Mouse (Mus musculus) heart, adult 2 months (tissue): ENCODE measurements at regions not wholly inside any gene's neighbourhood (a gene's known extent, or its start where the extent isn't known, plus 50 kb on each side); places are given as distances from the start of the nearest gene placed in this dataset.
A peak's percentile ranks its signal among the peaks of the same experiment; 100 is the strongest.

Experiments used
- DNase-seq, 2 experiments: peaks; one replicate each; pipeline ENCODE4 v3.0.0; 2021
- H3K27ac ChIP-seq: fragments of 200-600 bp; 2 replicates; pipeline ENCODE4 v1.8.1; 2022
- H3K27me3 ChIP-seq: fragments of 200-500 bp; 2 replicates; pipeline ENCODE4 v1.6.1; 2012; ENCODE audit warnings: mild to moderate bottlenecking, low read length, inconsistent platforms, mixed read lengths; ENCODE audit not compliant: control insufficient read depth, insufficient read depth
- H3K36me3 ChIP-seq: fragments of 200-500 bp; 2 replicates; pipeline ENCODE4 v1.6.1; 2012; ENCODE audit warnings: low read length, inconsistent platforms; ENCODE audit not compliant: control insufficient read depth, insufficient read depth
- H3K4me1 ChIP-seq: fragments of 200-500 bp; 2 replicates; pipeline ENCODE4 v1.6.1; 2011; ENCODE audit warnings: low read length; ENCODE audit not compliant: control insufficient read depth, insufficient read depth
- H3K4me3 ChIP-seq: fragments of 200-600 bp; 2 replicates; pipeline ENCODE4 v1.8.1; 2022
- H3K79me2 ChIP-seq: fragments of 200-500 bp; replicated peaks from 2 replicates; pipeline ENCODE4 v1.6.1; 2012; ENCODE audit warnings: mild to moderate bottlenecking, inconsistent platforms, low read length, moderate library complexity, mixed read lengths; ENCODE audit not compliant: control insufficient read depth, insufficient read depth
- H3K9ac ChIP-seq: fragments of 200-500 bp; 2 replicates; pipeline ENCODE4 v1.6.1; 2012; ENCODE audit warnings: low read depth, mild to moderate bottlenecking, control low read depth, inconsistent platforms, low read length, mixed read lengths
- CTCF ChIP-seq: fragments of 200-600 bp; IDR thresholded peaks from 2 replicates; pipeline ENCODE4 v1.8.1; 2022; ENCODE audit warnings: antibody characterized with exemption, mild to moderate bottlenecking, moderate library complexity
- EP300 ChIP-seq: fragments of 200-500 bp; IDR thresholded peaks from 2 replicates; pipeline ENCODE4 v1.6.1; 2011; ENCODE audit warnings: low read depth, low read length, control low read depth; ENCODE audit not compliant: insufficient read depth
- POLR2A ChIP-seq: fragments of 200-500 bp; IDR thresholded peaks from 2 replicates; pipeline ENCODE4 v1.6.1; 2011; ENCODE audit warnings: mild to moderate bottlenecking, low read depth, low read length, control low read depth; ENCODE audit not compliant: insufficient read depth
- WGBS: fragments of 180-500 bp; shearing (Covaris S2); methylation state at CpG from one replicate; pipeline ENCODE4 v1.1.7; 2018; 5-methylcytosine and 5-hydroxymethylcytosine counted together
- intact Hi-C: fragments of 180-260 bp; cut with DNase I; formaldehyde crosslinking; loops from one replicate; pipeline ENCODE4 v1.15.1; 2025

- TF ChIP-seq EP300 (peak; percentile 69; the same call in 1 of the 2 replicates), CTCF (no peak)
- H3K79me2 ChIP-seq = no peaks in the 10 kb centered on the region
- intact Hi-C loops = no loop called here
- H3K27ac ChIP-seq = no peak overlapping the region
- DNase-seq = no peak
- WGBS = 53% methylated on average over 5 of the region's 5 CpGs
- no peaks in the 10 kb centered on the region for H3K36me3 ChIP-seq
- H3K4me3 ChIP-seq = no peak overlapping the region
- H3K27me3 ChIP-seq = no peaks in the 10 kb centered on the region
- H3K4me1 ChIP-seq = peaks cover 2% of the 10 kb centered on the region
- no peak overlapping the region for H3K9ac ChIP-seq
Observed at GRCm38 (mm10) chr8:10919620-10920019, 88.6 kb downstream of the Irs2 start.

GRCm38 (mm10) chr8:10918403-10919035 lies 89.7 kb downstream of the Irs2 start:
- no peaks in the 10 kb centered on the region for H3K79me2 ChIP-seq
- no peak for DNase-seq
- no peaks in the 10 kb centered on the region for H3K36me3 ChIP-seq
- 91% methylated on average over 5 of the region's 5 CpGs for WGBS
- intact Hi-C loops = no loop called here
- H3K4me3 ChIP-seq = no peak overlapping the region
- H3K27me3 ChIP-seq = no peaks in the 10 kb centered on the region
- H3K4me1 ChIP-seq = no peaks in the 10 kb centered on the region
- TF ChIP-seq CTCF = no peak
- no peak for TF ChIP-seq EP300
- TF ChIP-seq POLR2A = no peak
- no peak overlapping the region for H3K9ac ChIP-seq
- no peak overlapping the region for H3K27ac ChIP-seq

GRCm38 (mm10) chr8:10914616-10915015 lies 93.6 kb downstream of the Irs2 start:
- Histone ChIP-seq H3K27ac (no peak overlapping the region), H3K4me1 (peaks cover 6% of the 10 kb centered on the region), H3K79me2 (no peaks in the 10 kb centered on the region), H3K4me3 (no peak overlapping the region), H3K9ac (no peak overlapping the region), H3K27me3 (no peaks in the 10 kb centered on the region; the same call in 1 of the 2 replicates), H3K36me3 (no peaks in the 10 kb centered on the region; the same call in 1 of the 2 replicates)
- WGBS = 89% methylated on average over 8 of the region's 8 CpGs
- TF ChIP-seq CTCF (no peak), POLR2A (no peak), EP300 (no peak)
- intact Hi-C loops = no loop called here
- DNase-seq = no peak

GRCm38 (mm10) chr8:10912436-10912835 lies 95.8 kb downstream of the Irs2 start:
- H3K27me3 ChIP-seq = no peaks in the 10 kb centered on the region; the same call in 1 of the 2 replicates
- H3K36me3 ChIP-seq = no peaks in the 10 kb centered on the region; the same call in 1 of the 2 replicates
- no peak overlapping the region for H3K27ac ChIP-seq
- no peak for DNase-seq
- H3K9ac ChIP-seq = no peak overlapping the region
- intact Hi-C loops = no loop called here
- 56% methylated on average over 2 of the region's 2 CpGs for WGBS
- H3K4me1 ChIP-seq = peaks cover 6% of the 10 kb centered on the region
- TF ChIP-seq POLR2A (no peak), EP300 (no peak), CTCF (no peak)
- H3K4me3 ChIP-seq = no peak overlapping the region
- no peaks in the 10 kb centered on the region for H3K79me2 ChIP-seq

- H3K27me3 ChIP-seq = no peaks in the 10 kb centered on the region; the same call in 1 of the 2 replicates
- H3K9ac ChIP-seq = no peak overlapping the region
- H3K79me2 ChIP-seq = no peaks in the 10 kb centered on the region
- H3K36me3 ChIP-seq = no peaks in the 10 kb centered on the region; the same call in 1 of the 2 replicates
- no peak overlapping the region for H3K4me3 ChIP-seq
- H3K4me1 ChIP-seq = peaks cover 6% of the 10 kb centered on the region
- intact Hi-C loops = no loop called here
- 39% methylated on average over 4 of the region's 4 CpGs for WGBS
- no peak for DNase-seq
- no peak overlapping the region for H3K27ac ChIP-seq
- TF ChIP-seq EP300 (no peak), POLR2A (no peak), CTCF (no peak)
Observed at GRCm38 (mm10) chr8:10911371-10911770, 96.9 kb downstream of the Irs2 start.

GRCm38 (mm10) chr8:10910954-10911353 lies 97.3 kb downstream of the Irs2 start:
- H3K27me3 ChIP-seq = no peaks in the 10 kb centered on the region; the same call in 1 of the 2 replicates
- TF ChIP-seq EP300 (no peak), POLR2A (no peak), CTCF (no peak)
- H3K79me2 ChIP-seq = no peaks in the 10 kb centered on the region
- peaks cover 6% of the 10 kb centered on the region for H3K4me1 ChIP-seq
- H3K4me3 ChIP-seq = no peak overlapping the region
- WGBS = 44% methylated on average over 6 of the region's 6 CpGs
- H3K36me3 ChIP-seq = no peaks in the 10 kb centered on the region; the same call in 1 of the 2 replicates
- no peak overlapping the region; the same call in 1 of the 2 replicates for H3K27ac ChIP-seq
- DNase-seq = no peak
- no peak overlapping the region for H3K9ac ChIP-seq
- intact Hi-C loops = no loop called here
